ENCODE assay signal across 25 mouse cellular contexts in genomic region chr2:165691016-165691415, GRCm38 (mm10).
DNase-seq lines count a peak whose midpoint lies in the region; ATAC-seq and TF ChIP-seq lines count a peak whose summit lies in the region.
"Had no signal": no experiment of that assay in that cellular context is flagged by ENCODE, and none has a peak within 500 bp of the region (broad histone marks: within the 10 kb centered on the region; RNA-seq: fewer than 3 reads in every experiment).

No protein-coding gene starts in this region.

- H3K4me3 ChIP-seq in embryonic facial prominence, embryonic 11.5 days (ENCODE audit: low read depth, low read length), result no peak overlapping the region
- H3K4me3 ChIP-seq in embryonic facial prominence, embryonic 10.5 days, result no peak overlapping the region
- H3K4me3 ChIP-seq in lung, embryonic 14.5 days (ENCODE audit: low read depth, low read length), result no peak overlapping the region
- no peak overlapping the region for H3K4me3 ChIP-seq in embryonic facial prominence, embryonic 14.5 days (ENCODE audit: low read depth, low read length)
- H3K4me3 ChIP-seq: forebrain, embryonic 15.5 days; hindbrain, embryonic 10.5 days; limb, embryonic 10.5 days; limb, embryonic 15.5 days; midbrain, embryonic 10.5 days had no signal

- no peaks in the 10 kb centered on the region for H3K4me1 ChIP-seq in embryonic facial prominence, embryonic 11.5 days (ENCODE audit: control insufficient read depth, insufficient read depth, low read length)
- H3K4me1 ChIP-seq in embryonic facial prominence, embryonic 10.5 days, result no peaks in the 10 kb centered on the region
- no peaks in the 10 kb centered on the region for H3K4me1 ChIP-seq in lung, embryonic 14.5 days (ENCODE audit: insufficient read depth)
- H3K4me1 ChIP-seq in embryonic facial prominence, embryonic 14.5 days (ENCODE audit: control insufficient read depth, insufficient read depth, low read length), result no peaks in the 10 kb centered on the region
- H3K4me1 ChIP-seq: forebrain, embryonic 15.5 days; hindbrain, embryonic 10.5 days; limb, embryonic 10.5 days; limb, embryonic 15.5 days had no signal

- no peak overlapping the region for H3K9ac ChIP-seq in embryonic facial prominence, embryonic 11.5 days (replicated peaks; ENCODE audit: low read length)
- H3K9ac ChIP-seq in lung, embryonic 14.5 days, result no peak overlapping the region
- H3K9ac ChIP-seq in embryonic facial prominence, embryonic 14.5 days (ENCODE audit: low read depth, low read length), result no peak overlapping the region
- H3K9ac ChIP-seq: forebrain, embryonic 15.5 days; limb, embryonic 15.5 days; liver, embryonic 14.5 days had no signal

- H3K27ac ChIP-seq in embryonic facial prominence, embryonic 11.5 days (replicated peaks; ENCODE audit: low read depth, low read length), result no peak overlapping the region
- no peak overlapping the region for H3K27ac ChIP-seq in embryonic facial prominence, embryonic 10.5 days (replicated peaks)
- no peak overlapping the region for H3K27ac ChIP-seq in lung, embryonic 14.5 days (ENCODE audit: low read depth)
- H3K27ac ChIP-seq in embryonic facial prominence, embryonic 14.5 days (replicated peaks; ENCODE audit: low read depth, low read length), result no peak overlapping the region
- H3K27ac ChIP-seq: forebrain, embryonic 15.5 days; hindbrain, embryonic 10.5 days; limb, embryonic 10.5 days; limb, embryonic 15.5 days; liver, embryonic 14.5 days; midbrain, embryonic 10.5 days had no signal

- no peak overlapping the region for H3K4me2 ChIP-seq in embryonic facial prominence, embryonic 11.5 days (ENCODE audit: low read depth, low read length)
- H3K4me2 ChIP-seq in lung, embryonic 14.5 days, result no peak overlapping the region
- H3K4me2 ChIP-seq in embryonic facial prominence, embryonic 14.5 days (ENCODE audit: low read depth, low read length), result no peak overlapping the region
- H3K4me2 ChIP-seq: forebrain, embryonic 15.5 days; limb, embryonic 15.5 days had no signal

- TF ChIP-seq CTCF in lung, embryonic 14.5 days (IDR thresholded peaks at IDR 0.05; ENCODE audit: low read depth), result no peak

- no peaks in the 10 kb centered on the region for H3K36me3 ChIP-seq in embryonic facial prominence, embryonic 11.5 days (replicated peaks; ENCODE audit: control insufficient read depth, insufficient read depth, low read depth, low read length)
- H3K36me3 ChIP-seq in embryonic facial prominence, embryonic 10.5 days (replicated peaks), result peaks cover 28% of the 10 kb centered on the region
- H3K36me3 ChIP-seq in lung, embryonic 14.5 days (ENCODE audit: insufficient read depth), result no peaks in the 10 kb centered on the region
- H3K36me3 ChIP-seq in embryonic facial prominence, embryonic 14.5 days (ENCODE audit: control insufficient read depth, insufficient read depth, low read length), result 0 out of 2 replicates have a peak, but pooled peaks cover 4% of the 10 kb centered on the region
- H3K36me3 ChIP-seq: forebrain, embryonic 15.5 days; limb, embryonic 10.5 days; midbrain, embryonic 10.5 days had no signal

- peak; percentile 55 for DNase-seq in embryonic facial prominence, embryonic 11.5 days (ENCODE audit: low spot score)
- DNase-seq in embryonic facial prominence, embryonic 10.5 days (ENCODE audit: low spot score), result no peak
- DNase-seq in lung, embryonic 14.5 days, result peak; percentile 44
- no peak for DNase-seq in lung, postnatal 10 days
- DNase-seq in brain, adult 2 months (ENCODE audit: low read depth, low spot score), result peak; percentile 53
- DNase-seq in embryonic facial prominence, embryonic 14.5 days (ENCODE audit: low spot score), result peak; percentile 33
- DNase-seq in neural tube, embryonic 10.5 days (ENCODE audit: extremely low spot score, low spot score), result no peak
- no peak for DNase-seq in gastrocnemius, adult 8-10 months (ENCODE audit: low spot score in 2 of 2)
- DNase-seq: adrenal gland, postnatal 14 days; cerebellum, adult 2 months; cerebellum, postnatal 14 days; gastrocnemius, postnatal 10 days; heart, postnatal 14 days; kidney, adult 11 months; kidney, postnatal 14 days; layer of hippocampus, adult 9-11 months; lung, adult 2 months had no signal

- no peaks in the 10 kb centered on the region for H3K27me3 ChIP-seq in embryonic facial prominence, embryonic 11.5 days (ENCODE audit: control insufficient read depth, insufficient read depth, low read length)
- H3K27me3 ChIP-seq in embryonic facial prominence, embryonic 10.5 days (replicated peaks; ENCODE audit: low read depth, poor library complexity, severe bottlenecking), result no peaks in the 10 kb centered on the region
- no peaks in the 10 kb centered on the region for H3K27me3 ChIP-seq in lung, embryonic 14.5 days (ENCODE audit: insufficient read depth, low read length)
- H3K27me3 ChIP-seq in embryonic facial prominence, embryonic 14.5 days (replicated peaks; ENCODE audit: control insufficient read depth, insufficient read depth, low read length), result no peaks in the 10 kb centered on the region
- H3K27me3 ChIP-seq: forebrain, embryonic 15.5 days; Patski had no signal

- 84% methylated on average over 3 of the region's 3 CpGs for WGBS in embryonic facial prominence, embryonic 11.5 days
- 84% methylated on average over 3 of the region's 3 CpGs for WGBS in embryonic facial prominence, embryonic 10.5 days
- 73% methylated on average over 3 of the region's 3 CpGs for WGBS in lung, embryonic 14.5 days
- WGBS in embryonic facial prominence, embryonic 14.5 days, result 83% methylated on average over 3 of the region's 3 CpGs

- no peaks in the 10 kb centered on the region for H3K9me3 ChIP-seq in embryonic facial prominence, embryonic 11.5 days (replicated peaks; ENCODE audit: control insufficient read depth, low read length)
- H3K9me3 ChIP-seq in embryonic facial prominence, embryonic 10.5 days, result no peaks in the 10 kb centered on the region
- H3K9me3 ChIP-seq in lung, embryonic 14.5 days (ENCODE audit: low read depth, low read length), result no peaks in the 10 kb centered on the region
- no peaks in the 10 kb centered on the region for H3K9me3 ChIP-seq in embryonic facial prominence, embryonic 14.5 days (ENCODE audit: control insufficient read depth, low read length)
- H3K9me3 ChIP-seq: forebrain, embryonic 15.5 days; hindbrain, embryonic 10.5 days; limb, embryonic 10.5 days; limb, embryonic 15.5 days; midbrain, embryonic 10.5 days had no signal

- ATAC-seq in embryonic facial prominence, embryonic 11.5 days (replicated peaks; ENCODE audit: insufficient number of reproducible peaks, low FRiP score, low TSS enrichment, low read depth), result no peak
- ATAC-seq in lung, embryonic 14.5 days (ENCODE audit: insufficient read depth), result no peak
- no peak for ATAC-seq in embryonic facial prominence, embryonic 14.5 days (ENCODE audit: low read depth)
- ATAC-seq: forebrain, embryonic 15.5 days; inflammation-experienced regulatory T-cells, adult 6 months; Patski had no signal

Comparison
In these comparisons a context has a peak if more than half of its experiments do, and no peak if none do; other contexts are left out.
1. DNase-seq: peak in embryonic facial prominence, embryonic 11.5 days (single experiment), lung, embryonic 14.5 days (single experiment), brain, adult 2 months (single experiment) and embryonic facial prominence, embryonic 14.5 days (single experiment); none in embryonic facial prominence, embryonic 10.5 days (single experiment), lung, postnatal 10 days (single experiment), neural tube, embryonic 10.5 days (single experiment) and gastrocnemius, adult 8-10 months (0 of 2).